Mouse (Mus musculus) urinary bladder, postnatal 25 days (tissue): ENCODE results near the gene Cemip.

Experiments
- DNase-seq: peaks from one replicate; pipeline ENCODE4 v3.0.0; 2022; ENCODE audit warnings: low spot score

Gene Cemip

DNA sequence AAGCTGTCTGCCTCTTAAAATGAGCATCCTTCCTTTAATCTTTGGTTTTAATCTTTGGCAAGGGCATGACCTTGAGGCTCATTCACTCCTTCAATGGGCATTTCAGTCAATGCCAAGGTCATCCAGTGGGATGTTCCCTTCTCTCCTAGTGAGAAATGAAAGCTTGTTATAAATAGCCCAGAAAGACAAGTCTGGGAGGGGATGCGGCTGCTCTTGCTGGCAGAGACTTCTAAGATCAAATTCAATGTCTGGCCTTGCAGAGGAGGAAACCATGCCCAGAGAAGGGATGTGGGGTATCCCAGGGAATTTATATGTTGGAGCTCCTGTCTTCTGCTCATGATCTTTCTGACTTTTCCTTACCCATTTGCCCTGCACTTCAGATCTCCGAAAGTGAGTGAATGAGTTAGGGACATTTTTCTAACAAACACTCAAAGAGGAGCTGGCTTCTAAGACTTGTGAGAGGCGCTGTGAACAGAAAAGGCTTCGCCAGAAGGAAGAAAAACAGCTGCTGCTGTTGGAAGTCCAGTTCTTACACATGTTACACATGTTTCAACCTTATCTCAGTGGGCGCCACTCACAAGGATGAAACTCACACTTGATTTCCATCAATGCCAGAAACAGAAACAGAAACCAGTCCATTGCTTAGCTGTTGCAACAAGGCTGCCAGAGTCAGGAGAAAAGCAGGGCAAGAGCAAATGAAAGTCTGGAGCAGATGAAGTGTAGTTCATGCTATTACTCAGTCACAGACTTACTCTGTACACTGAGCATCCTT, 120.1 kb downstream of the Cemip start:
- DNase-seq, result no peak

DNA sequence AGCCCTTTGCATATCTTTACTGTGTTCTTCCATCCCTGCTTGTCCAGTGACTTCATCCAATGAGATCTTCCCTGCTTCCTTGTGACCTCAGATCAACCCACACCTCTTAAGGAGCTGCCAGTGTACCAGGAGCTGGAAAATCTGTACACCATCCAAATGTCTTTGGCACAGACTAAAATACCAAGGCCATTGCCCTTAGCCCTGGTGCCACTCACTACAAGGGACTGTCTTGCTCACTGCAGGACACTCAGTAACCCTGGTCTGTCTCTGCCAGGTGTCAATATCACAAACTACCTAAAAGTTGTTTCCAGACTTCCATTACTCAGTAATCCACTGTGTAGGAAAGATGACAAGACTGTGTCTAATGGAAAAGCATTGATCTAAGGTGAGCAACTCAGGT, 121.1 kb downstream of the Cemip start:
- no peak for DNase-seq

DNA sequence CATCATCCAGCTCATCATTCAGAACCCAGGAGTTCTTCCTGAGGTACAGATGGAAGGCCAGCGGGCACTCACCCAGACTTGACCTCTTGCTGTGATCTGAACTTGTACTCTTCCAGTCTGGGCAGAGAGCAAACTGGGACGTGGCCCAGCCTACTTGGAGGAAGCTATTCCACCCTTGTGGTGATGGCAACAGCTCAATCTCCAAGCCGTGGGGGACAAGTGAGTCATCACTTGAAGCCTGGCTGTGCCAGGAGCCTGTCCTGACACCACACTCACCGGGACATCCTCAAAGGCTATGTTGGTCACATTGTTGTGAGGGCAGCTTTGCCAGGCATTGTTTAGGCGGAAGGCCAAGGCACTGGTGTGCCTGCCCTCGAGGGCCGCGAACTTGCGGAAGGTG, 133.8 kb downstream of the Cemip start:
- no peak for DNase-seq

DNA sequence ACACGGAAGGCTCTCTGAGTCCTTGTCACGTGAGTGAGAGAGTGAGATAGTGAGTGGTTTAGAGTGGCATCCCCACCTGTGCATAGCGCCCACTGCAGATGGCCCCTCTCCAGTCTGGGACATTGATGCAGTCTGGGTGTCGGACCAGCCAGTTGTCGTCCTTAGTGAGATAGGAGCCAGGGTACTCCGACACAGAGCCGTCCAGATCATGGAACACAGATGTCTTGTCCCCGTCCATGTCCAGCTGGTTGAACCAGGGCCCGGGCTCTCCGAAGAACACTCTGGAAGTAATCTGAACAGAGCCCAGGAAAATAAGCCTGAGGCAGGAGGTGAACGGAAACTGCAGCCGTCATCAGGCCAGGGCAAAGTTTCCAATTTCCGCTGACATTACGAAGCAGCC, 135.0 kb downstream of the Cemip start:
- DNase-seq, result no peak

DNA sequence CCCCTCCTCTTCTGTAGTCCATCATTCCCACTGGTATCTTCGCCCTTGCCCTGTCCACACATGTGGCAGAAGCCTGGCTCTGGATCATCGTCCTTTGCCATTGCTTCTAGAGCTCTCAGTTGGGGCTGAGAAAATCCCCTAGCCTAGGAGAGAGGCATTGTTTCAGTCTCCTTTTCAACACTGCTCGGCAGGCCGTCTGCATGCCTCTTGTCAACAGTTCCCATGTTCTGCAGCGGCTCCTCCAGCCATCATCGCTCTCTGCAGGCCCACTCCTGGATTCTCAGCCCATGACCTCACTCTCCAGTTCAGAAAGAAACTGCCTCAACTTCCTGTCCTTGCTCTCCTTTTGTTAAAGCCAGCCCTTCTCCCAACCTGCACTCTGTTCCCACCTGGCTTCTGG, 136.6 kb downstream of the Cemip start:
- DNase-seq, result no peak

DNA sequence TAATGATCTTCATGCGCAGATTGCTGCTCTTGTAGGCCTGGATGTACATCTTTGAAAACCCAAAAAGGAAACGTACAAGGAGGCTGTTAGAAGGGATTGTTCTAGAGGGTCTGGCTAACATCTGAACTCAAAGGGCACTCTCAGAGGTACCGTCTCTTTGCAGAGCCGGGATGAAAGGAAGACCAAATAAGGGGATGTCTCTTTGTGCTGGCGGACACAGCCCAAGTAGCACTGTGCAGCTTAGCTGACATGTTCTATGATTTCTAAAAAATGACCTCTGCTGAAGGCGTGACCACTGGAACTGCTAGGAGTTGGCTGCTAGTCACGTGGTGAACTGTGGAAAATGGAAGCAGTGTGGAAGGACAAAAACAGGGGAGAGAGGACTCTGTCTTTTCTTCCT, 137.6 kb downstream of the Cemip start:
- no peak for DNase-seq

DNA sequence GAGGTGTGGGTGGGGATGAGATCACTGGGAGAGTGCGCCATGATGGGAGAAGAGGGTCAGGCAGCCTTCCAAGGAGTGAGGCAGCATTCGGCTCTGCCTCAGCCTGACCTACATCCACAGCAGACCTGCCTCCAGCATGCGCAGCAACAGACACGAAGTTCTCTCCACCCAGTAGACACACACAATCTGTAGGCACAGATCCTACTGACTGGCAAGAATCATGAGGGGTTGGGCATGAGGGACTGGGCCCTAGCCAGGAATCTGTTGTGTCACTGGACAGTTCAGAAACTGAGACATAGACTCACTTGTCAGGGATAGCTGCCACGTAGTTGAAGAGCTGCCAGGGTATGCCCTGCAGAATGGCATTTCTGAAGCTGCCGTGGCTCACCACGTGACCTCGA, 144.6 kb downstream of the Cemip start:
- no peak for DNase-seq

DNA sequence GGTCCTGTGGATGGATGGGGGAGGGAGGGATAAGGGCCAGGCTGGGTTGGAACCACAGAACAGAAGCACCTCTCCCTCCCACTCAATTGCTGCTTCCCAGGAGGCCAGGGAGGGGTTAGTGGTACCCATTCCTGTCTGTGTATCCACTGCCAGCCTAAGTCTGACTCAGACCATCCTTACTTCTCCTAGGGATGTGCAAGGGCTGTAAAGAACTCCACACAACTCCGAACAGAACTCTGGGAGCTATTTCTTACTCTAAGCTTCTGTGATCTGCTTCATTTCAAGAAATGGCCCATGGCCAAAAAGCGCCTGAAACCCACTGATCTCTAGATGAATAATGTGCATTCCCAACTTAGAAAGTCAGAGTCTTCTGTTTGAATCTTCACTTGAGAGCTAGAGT, 146.2 kb downstream of the Cemip start:
- no peak for DNase-seq

DNA sequence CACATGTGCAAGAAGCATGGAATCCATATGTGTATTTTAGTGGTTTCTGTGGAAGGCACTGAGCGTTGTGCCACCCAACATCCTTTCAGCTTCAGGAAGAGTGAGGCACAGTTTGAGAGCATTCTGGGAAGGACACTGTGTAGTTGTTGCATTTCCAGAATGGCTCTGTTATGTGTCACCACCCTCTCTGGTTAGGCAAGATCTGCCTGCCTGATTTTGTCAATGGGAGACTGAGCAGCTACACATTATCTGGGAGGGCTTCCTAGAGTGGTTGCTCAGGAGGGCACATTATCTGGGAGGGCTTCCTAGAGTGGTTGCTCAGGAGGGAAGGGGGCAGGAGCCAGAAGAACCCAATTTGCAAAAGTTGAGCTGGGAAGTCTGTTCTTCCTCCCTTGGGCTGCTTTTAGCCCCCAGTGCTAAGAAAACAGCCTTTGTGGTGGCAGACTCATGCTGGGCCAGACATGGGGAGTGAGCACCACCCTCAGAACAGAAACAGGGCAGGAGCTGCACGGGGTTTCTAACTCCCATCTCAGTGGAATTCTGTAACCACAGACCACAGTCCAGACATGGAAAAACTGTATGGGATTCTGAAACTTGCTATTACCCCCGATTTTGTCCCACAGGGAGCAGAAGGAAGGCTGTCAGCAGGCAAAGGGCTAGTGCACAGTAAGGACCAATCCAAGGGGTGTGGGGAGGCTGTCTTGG, 147.1 kb downstream of the Cemip start:
- DNase-seq, result no peak

DNA sequence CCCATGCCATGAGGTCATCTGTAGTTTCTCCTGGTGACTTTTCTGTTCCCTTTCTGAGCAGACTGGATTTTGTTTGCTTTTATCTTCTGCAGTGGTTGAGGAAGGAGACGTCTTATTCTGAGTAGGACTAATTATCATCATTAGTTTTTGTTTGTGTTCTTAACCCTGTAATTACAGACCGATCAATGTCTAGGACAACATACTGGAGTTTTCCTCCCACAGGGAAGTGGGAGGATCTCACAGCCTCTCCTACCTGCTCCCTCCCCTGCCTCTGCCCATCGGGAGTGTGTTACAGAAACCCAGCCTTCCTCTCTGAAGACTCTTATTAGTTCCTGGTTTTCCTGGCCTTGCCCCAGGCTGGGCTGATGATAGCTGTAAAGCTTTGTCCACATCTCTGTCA, 164.7 kb downstream of the Cemip start:
- no peak for DNase-seq

DNA sequence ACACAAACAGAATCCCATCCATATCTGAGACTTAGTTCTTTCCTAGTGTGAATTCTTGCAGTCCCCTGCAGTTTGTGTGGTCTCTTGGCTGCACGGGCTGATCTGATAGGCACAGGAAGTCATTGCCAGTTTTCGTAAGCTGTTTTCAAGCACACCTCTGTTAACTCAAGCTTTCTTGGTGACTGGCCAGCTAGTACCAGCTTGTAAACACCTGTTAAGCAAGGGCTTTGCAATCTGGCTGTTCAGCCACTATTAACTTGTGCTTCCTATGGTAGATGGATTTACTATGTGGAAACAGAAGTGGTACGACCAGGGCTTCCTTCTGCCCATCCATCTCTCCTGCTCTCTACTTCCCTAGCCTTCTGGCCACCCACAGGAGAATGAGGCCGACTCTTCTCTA, 166.1 kb downstream of the Cemip start:
- DNase-seq, result no peak

DNA sequence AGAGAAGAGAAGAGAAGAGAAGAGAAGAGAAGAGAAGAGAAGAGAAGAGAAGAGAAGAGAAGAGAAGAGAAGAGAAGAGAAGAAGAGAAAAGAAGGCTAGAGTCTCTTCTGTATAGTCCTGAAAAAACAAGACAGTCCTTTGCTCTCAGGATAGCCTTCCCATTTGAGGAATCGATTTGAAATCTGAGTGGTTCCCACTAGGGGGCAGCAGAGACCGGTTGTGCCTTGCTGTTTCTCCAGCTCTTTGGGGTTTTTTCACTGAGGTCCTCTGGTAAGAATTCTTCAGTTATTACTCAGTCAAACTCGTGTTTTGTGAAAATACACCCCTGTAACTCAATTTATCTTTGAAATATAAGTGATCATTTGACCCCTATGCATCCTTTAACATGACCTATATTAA, 171.7 kb downstream of the Cemip start:
- peak; percentile 86 for DNase-seq

DNA sequence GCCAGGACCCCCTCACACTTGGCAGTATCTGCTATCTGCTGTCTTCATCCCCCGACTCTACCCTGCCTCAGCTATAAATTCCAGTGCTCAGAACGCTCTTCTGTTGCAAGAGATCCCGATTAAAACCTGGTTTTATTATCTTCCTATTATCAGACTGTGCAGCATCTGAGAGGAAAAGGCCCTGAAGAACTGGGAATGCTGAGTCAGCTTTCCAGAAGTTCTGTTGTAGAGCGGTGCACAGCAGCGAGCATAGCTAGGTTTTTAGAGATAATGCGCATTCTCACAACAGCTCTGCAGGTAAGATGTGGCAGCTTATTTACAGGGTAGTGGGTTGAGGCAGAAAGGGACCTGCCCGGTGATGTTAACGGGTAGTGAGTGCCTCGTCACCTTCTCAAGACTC, 172.3 kb downstream of the Cemip start:
- DNase-seq, result no peak

DNA sequence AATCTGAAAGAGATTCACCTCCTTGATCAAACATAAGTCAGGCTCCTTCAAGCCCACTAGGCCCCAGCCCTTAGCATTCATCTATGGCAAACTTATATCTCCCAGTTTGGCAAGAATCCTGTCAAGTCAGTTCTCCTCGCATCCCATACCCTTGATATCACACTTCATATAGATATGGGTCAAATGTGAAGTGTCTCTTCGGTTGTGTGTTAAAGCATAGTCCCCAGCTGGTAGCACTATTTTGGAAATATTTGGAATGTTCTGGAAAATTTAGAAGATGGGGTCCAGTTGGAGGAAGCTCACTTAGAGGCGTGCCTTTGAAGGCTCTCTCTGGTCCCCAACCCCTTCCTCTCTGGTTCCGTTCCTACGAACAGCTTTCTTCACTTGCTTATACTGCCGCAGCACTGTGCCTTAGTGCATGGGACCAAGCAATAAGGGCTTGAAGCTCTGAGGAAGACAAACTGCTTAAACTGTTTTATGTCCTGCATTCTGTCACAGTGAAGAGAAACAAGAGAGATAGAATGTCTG, 172.8 kb downstream of the Cemip start:
- no peak for DNase-seq

DNA sequence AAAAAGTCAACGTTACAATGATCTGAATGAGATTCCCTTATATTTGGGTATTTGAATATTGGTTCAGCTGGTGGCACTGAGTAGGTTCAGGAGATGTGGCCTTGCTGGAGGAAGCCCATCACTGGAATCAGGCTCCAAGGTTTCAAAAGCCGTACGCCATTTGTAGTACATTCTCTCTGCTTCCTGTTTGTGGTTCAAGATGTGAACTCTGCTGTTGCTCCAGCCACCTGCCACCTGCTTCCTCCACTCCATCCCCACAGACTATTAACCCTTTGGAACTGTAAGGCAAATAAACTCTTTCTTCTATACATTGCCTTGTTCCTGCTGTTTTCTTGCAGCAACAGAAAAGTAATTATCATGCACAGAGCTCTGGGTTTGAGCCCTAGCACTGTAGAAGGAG, 174.4 kb downstream of the Cemip start:
- DNase-seq, result no peak

DNA sequence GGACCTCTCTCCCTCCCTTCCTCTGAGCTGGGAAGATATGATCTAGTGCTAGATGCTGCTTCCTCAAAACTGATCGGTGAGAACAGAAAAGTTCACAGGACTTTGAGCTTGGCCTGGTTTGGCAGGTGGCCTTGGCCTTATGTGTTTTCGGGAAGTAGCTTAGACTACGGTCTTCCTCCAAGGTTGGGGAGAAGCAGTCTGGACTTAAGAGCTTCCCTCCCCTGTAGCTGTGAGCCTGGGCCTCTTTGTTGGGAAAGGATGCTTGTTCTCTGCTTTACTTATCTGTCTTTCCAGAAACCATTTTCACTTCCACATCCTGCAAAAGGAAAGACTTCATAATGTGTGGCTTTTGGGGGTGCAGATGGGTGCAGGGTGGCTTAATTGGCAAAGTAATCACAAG, 181.5 kb downstream of the Cemip start:
- DNase-seq, result no peak

DNA sequence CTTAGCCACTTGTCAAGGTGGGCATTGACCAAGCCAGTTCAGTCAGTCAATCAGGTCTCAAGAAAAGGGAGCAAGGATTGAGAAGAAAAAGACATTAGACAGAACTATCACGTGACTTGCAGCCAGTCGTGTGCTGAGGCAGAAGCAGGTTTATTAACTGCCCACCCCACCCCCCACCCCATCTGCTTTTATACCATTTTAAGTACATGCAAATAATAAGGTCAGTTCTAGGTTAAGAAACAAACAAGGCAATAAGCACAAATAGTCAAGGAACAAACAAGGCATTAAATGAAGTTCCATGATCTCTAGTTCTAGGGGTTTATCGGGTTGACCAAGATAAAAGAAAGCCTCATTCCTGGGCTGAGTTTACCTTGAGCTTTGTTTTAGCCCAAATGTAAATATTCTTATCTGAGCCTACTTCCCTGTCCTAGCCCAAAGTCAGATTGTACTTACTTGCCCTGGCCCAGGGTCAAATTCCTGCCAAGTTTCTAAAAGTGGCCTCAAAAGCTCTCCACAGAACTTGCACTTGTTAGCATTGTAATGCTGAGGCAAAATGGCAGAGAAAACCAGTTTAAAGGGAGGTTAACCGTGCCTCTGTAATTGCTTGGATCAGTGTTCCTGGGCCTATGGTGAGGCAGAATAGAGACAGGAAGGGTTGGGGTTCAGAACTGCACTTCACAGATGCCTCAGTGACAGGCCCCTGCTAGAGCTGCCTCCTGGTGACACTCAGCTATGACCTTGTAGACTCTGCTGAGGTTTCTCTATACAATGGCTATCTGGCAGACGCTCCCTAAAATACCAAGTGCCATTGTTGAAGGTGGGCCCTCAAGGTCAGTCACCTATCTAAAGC, 183.8 kb downstream of the Cemip start:
- no peak for DNase-seq

DNA sequence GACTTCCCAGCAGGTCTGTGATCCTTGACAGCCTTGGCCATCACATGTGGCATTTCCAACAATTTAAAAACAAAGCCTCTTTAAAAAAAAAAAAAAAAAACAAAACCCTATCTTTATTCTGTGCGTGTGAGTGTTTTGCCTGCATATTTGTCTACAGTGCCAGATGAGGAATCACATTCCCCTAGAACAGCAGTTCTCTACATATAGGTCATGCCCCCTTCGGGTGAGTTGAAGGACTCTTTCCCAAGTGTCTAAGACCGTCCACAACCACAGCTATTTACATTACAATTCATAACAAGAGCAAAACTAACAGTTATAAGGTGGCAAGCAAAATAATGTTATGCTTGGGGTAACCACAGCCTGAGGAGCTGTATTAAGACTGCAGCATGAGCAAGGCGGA, 184.9 kb downstream of the Cemip start:
- no peak for DNase-seq

DNA sequence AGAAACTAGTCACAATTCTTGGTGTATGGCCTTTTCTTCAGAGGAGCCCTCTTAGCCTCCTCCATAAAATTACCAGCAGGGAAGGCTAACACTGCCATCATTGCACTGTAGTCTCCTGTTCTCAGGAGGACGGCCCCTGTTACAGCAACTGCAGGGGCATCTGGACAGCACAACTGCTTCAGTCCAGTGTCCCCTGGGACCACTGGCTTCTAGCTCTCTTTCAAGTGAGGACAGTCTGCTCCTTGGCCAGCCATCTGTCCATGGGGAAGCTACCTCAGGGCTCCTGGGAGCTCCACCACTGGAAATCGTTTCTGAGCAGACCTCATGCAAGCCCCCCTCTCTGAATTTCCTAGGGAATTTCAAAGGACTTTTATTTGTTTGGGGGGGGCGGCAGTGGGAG, 185.8 kb downstream of the Cemip start:
- DNase-seq, result no peak

DNA sequence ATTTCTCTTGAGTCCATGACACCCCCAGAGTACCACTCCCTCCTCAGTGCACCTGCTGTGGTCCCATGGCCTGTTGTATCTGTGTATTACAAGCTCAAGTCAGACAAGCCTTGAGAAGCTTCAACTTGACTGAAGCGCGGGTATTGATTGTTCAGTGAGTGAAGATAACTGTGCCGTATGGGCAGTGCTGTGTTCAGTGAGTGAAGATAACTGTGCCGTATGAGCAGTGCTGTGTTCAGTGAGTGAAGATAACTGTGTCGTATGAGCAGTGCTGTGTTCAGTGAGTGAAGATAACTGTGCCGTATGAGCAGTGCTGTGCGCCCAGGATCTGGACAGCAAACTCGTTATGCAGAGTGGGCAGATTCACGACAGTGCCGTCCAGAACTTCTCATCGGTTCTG, 188.0 kb downstream of the Cemip start:
- DNase-seq, result no peak

DNA sequence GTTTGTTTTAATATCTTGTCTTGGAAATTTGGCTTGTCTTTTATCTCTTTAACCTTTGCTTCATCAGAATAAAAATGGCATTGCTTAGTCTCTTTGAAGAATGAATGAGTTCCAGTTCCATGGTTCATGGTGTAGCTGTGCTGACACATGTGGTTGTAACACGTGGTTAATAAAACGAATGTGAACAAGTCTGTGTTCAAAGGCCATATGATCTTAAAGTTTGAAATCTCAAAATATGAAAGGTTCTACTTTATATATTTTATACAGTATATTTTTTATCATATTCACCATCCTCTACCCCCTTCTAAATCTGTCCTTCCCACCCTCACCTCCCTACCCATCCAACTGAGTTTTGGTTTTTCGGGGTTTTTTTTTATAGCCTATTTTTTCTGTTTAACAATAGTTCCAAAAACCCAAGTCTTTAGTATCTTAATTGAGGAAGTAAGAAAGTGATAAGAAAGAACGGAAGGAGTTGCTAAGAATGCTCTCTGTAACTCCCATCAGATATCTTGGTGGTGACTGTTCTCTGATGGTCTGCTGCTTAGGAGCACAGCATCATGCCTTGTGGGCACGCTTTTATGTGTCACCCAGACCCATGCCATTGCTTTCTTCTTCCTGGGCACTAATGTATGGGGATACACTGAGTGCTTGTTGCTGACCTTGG, 190.1 kb downstream of the Cemip start:
- DNase-seq, result no peak

DNA sequence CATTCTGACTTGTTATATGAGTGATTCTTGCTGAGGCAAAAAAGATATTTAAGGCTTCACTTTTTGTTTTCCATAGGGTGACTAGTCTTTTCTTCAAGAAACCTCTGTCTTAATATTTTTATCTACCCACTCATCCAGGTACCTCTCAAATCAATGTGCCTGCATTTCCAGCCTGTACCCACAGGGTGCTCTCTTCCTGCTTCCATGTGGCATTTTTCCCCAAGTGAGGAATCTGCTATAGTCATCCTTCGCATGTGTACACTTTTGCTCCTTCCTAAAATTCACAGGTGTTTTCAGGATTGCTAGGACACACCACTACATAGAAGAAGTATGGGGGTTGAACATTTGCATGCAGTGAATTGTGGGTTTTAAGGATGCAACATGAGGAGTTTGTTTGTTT, 192.0 kb downstream of the Cemip start:
- DNase-seq, result no peak
